Mouse (Mus musculus): Measurements from ENCODE around the gene Gm49403.
"Not testable (repeated sequence)": the region's sequence is repeated elsewhere in the genome, so short reads cannot be mapped to it uniquely, and the experiment has no call there.

- TF ChIP-seq CTCF (IDR thresholded peaks at IDR 0.05; ENCODE audit: borderline replicate concordance, control insufficient read depth, extremely low read depth, insufficient read depth, low read length, poor library complexity); POLR2A (IDR thresholded peaks at IDR 0.05; ENCODE audit: control insufficient read depth, extremely low read depth, insufficient read depth, low read length, poor library complexity): not testable (repeated sequence)
Measured at GRCm38 (mm10) chr19:8836327-8836726, 47.4 kb upstream of the Gm49403 start.

Data from thymus, adult 2 months (tissue).